Mouse (Mus musculus) embryo, embryonic 11 days (tissue): ENCODE data around the gene Olfr62.

Experiments used
- DNase-seq: peaks from one replicate; pipeline ENCODE4 v3.0.0-alpha.2; 2015

Olfr62 gene

GRCm38 (mm10) chr4:118658652-118659051, at the start of gene Olfr62:
TSS of gene Olfr62 (plus strand) at chr4:118658952.
- DNase-seq: no peak

- no peak for DNase-seq
Measured at GRCm38 (mm10) chr4:118609836-118610235, 48.9 kb upstream of the Olfr62 start.

- DNase-seq: peak; percentile 43
Measured at GRCm38 (mm10) chr4:118612619-118613018, 46.1 kb upstream of the Olfr62 start.

GRCm38 (mm10) chr4:118615412-118615811, 43.3 kb upstream of the Olfr62 start:
- DNase-seq: no peak

GRCm38 (mm10) chr4:118620279-118620966, 38.3 kb upstream of the Olfr62 start, which contains the start of the genes Cfap57 and Ebna1bp2:
TSS of gene Cfap57 (minus strand) at chr4:118620777.
TSS of gene Ebna1bp2 (plus strand) at chr4:118620799.
- DNase-seq: peak; percentile 95

- peak; percentile 20 for DNase-seq
Measured at GRCm38 (mm10) chr4:118620967-118621320, 37.8 kb upstream of the Olfr62 start.

- no peak for DNase-seq
Measured at GRCm38 (mm10) chr4:118621781-118622180, 37.0 kb upstream of the Olfr62 start.

GRCm38 (mm10) chr4:118630261-118630660, 28.5 kb upstream of the Olfr62 start:
- DNase-seq: no peak

GRCm38 (mm10) chr4:118642346-118643190, 16.2 kb upstream of the Olfr62 start:
- DNase-seq: peak; percentile 20

- DNase-seq: peak; percentile 66
Measured at GRCm38 (mm10) chr4:118645234-118645633, 13.5 kb upstream of the Olfr62 start.

GRCm38 (mm10) chr4:118687086-118687485, 28.3 kb downstream of the Olfr62 start:
- no peak for DNase-seq

- peak; percentile 6 for DNase-seq
Measured at GRCm38 (mm10) chr4:118692412-118692973, 33.7 kb downstream of the Olfr62 start, which contains the start of gene Olfr1342. TSS of gene Olfr1342 (minus strand) at chr4:118692756.

- DNase-seq: no peak
Measured at GRCm38 (mm10) chr4:118693812-118694211, 35.1 kb downstream of the Olfr62 start.

- DNase-seq: no peak
Measured at GRCm38 (mm10) chr4:118703223-118703622, 44.5 kb downstream of the Olfr62 start, which contains the start of gene Olfr1341. TSS of gene Olfr1341 (plus strand) at chr4:118703523.

GRCm38 (mm10) chr4:118708086-118708485, 49.3 kb downstream of the Olfr62 start:
- no peak for DNase-seq

- DNase-seq: no peak
Measured at GRCm38 (mm10) chr4:118711656-118712055, 52.9 kb downstream of the Olfr62 start.
